Mouse (Mus musculus) neural tube, embryonic 11.5 days (tissue): ENCODE measurements around the gene Cfap97. TPM values are rescaled to one million over a fixed set of nuclear protein-coding genes. Genes with fewer than 3 reads are reported as not detected.

Experiments used
- microRNA-seq: library from miRNA; unstranded; fragments of <30 nt; microRNA quantifications from one replicate; pipeline ENCODE4, GENCODE M21; 2016
- polyA plus RNA-seq: library from polyadenylated mRNA; unstranded; fragments of >200 nt; fragmentation: Nextera tagmentation; extraction: Ambion mirVana; gene quantifications from 2 replicates; pipeline ENCODE4 v1.2.1, GENCODE M21; 2014

Gene Cfap97
- polyA plus RNA-seq, 1 experiment from 2014 or later: 20.1 TPM

Small RNAs within 50 kb of the gene (microRNA-seq; reads per million reads assigned to microRNA genes)
- not detected for gene Gm23812

Other genes starting within 250 kb of the Cfap97 start
- gene Ccdc110, start 217.2 kb upstream of the Cfap97 start, polyA plus RNA-seq: not detected in 2 replicates
- 2.3 and 2.9 TPM in 2 replicates for gene 1700029J07Rik, start 176.5 kb upstream of the Cfap97 start, polyA plus RNA-seq
- gene Ufsp2, start 176.2 kb upstream of the Cfap97 start, polyA plus RNA-seq: 55.7 and 56.7 TPM in 2 replicates
- gene Lrp2bp, start 152.5 kb upstream of the Cfap97 start, polyA plus RNA-seq: 0.21 and 0.47 TPM in 2 replicates
- gene Ankrd37, start 146.1 kb upstream of the Cfap97 start, polyA plus RNA-seq: 13.4 and 15.6 TPM in 2 replicates
- 6.5 and 8.5 TPM in 2 replicates for gene Snx25, start 388 bp downstream of the Cfap97 start, polyA plus RNA-seq
- gene Slc25a4, start 59.5 kb downstream of the Cfap97 start, polyA plus RNA-seq: 539 and 548 TPM in 2 replicates
- 0.60 TPM in 1 of 2 replicates, not detected in the other for gene Helt, start 142.9 kb downstream of the Cfap97 start, polyA plus RNA-seq